Mouse (Mus musculus): ENCODE results near the gene Nxph3.
"Not testable (repeated sequence)": the region's sequence is repeated elsewhere in the genome, so short reads cannot be mapped to it uniquely, and the experiment has no call there.

The Nxph3 gene

DNA sequence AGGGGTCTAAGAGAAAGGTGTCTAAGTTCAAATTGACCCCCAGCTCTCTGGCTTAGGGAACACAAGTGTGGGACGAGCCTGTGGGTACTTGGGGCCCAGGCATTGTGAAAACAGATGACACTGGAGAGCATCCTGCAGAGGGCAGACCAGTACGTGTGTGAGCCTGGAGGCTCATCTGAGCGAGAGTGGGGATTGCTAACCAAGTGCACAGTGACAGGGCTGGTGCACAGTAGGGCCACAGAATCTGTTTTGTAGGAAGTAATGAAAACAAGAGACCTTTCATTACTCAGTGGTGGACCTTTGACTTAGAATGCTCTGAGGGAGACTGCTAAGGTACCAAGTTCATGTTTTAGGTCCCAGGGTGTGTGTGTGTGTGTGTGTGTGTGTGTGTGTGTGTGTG lies 5.6 kb upstream of the Nxph3 start:
- in situ Hi-C loops (cut with MboI, MseI): loop anchor here (5.0 kb wide), 2 partner anchors 123 to 263 kb away; no protein-coding TSS in a partner anchor

DNA sequence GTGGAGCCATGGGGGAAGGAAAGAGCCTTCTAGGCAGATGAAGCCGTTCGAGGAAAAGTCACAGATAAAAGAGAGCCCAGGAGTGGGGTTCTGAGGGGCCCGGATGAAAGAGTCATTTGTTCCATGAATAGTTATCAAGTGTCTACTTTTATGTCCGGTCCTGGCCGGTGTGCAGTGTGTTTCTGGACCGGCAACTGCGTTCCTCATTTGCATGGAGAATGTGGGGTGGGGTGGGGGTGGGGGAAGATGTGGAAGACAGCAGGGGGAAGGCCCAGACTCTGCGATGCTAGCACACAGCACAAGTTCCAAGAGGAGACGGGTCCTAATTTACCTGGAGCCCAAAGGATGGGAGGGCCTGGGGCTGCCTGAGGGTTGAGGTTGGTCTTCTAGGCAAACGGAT lies 4.9 kb upstream of the Nxph3 start:
- in situ Hi-C loops (cut with MboI, MseI): no loop called here

DNA sequence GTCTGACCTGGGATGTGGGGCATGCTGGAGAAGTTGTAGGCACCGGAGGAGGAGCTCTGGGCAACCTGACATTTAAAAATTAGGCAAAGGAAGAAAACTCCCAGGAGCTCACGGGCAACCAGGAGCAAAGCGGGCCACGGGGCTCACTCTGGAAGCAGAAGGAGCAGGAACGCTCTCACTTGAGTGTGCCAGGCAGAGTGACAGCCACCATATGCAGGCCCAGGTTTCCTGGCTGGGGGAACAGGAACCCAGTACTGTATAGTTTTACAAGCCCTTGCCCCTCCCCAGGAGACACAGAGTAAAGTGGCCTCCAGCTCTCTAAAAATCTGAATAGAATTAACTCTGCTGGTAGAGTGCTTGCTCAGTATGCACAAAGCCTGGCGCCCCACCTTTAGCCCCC lies 2.8 kb upstream of the Nxph3 start:
- in situ Hi-C loops (cut with MboI, MseI): no loop called here

DNA sequence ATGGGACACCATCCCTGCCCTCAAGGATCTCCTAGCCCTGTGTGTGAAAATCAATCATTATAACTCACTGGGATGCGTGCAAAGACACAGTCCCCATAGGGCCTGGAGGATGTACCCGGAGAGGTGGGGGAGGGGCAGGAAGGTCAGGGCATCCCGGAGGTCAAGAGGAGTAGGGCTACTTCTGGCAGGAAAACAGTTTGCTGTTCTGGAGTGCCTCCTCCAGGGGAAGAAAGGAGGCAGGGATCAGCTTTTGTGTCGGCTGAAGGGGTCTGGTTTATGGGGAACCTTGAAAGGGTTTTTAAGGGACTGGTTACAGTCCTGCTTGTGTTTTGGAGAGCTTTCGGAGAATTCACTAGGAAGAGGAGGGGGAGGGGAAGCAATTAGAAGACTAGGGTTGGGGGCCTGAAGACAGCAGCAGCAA lies 2.1 kb upstream of the Nxph3 start:
- in situ Hi-C loops (cut with MboI, MseI): no loop called here

DNA sequence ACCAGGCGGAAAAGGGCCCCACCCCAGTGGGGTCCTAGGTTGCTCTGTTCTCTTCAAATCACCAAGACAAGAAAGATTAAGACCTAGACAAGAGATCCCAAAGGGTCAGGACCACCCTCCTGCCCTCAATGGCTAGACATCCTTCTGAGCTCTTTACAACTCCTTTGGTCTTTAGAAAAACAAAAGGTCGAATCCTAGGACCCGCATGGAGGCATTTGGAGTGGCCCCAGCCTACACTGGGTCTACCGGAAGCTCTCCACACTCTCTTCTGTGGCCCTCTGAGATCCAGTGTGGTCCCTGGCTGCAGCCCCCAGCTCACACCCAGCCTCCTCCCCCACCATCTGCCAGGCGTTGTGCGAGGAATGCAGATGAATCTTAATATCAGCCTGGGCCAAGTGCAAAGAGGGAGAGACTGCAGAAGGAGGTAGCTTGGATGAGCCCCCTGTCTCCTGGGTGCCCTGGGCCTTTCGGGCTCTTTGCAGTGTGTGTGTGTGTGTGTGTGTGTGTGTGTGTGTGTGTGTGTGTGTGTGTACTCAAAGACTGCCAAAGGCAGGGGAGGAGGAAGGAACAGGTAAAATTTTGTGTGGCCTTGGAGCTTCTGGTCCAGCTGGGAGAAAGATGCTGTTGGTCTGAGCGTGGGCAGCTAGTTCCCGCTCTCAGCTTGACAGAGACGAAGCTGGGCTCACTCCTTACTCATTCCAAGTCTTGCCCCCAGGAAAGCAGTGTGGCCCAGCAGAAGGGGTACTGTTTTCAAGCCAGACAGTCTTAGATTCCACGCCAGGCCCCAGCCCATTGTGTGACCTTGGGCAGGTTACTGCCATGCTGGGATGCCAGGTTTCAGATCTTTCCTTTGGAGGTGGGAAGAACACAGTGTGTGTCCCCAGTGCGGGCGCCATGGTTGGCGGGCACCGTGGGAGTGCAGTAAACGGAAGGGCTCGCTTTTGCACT lies 1.3 kb upstream of the Nxph3 start:
- in situ Hi-C loops (cut with MboI, MseI): no loop called here

DNA sequence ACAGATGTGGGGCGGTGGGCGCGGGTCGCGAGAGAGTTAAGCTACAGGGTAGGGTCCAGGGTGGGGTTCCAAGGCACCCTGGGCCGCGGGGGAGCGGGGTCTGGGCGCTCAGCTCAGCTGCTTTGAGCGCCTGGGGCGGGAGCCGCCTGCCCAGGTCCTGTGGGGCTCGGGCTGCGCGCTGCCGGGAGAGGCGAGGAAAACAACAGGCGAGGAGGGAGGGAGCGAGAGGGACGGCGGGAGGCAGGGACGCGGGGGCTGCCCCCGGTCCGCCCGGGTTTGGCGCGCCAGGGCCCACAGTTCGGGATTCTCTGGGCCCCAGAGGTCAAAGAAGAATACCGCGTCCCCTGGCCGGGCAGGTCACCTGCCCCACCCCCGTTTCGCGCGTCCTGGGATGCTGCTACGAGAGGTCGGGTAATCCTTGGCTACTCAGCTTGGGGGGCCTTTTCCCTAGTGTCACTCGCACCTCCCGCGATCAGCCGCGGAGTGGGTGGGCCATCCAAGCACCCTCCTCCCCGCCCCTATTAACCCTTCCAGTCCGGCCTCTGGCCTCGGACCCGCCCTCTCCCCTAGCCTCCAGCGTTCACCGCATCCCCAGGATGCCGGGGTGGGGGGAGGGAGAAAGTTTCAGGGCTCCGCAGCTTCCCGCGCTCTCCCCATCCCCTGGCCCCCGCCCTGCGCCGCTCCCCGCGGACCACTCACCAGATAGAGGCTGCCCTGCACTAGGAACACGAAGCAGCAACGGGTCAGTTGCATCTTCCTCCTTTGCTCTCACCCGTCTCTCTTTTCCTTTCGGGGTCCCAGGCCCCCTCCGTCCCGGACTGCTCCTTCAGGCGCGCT lies 691 bp downstream of the Nxph3 start:
- in situ Hi-C loops (cut with MboI, MseI): no loop called here

DNA sequence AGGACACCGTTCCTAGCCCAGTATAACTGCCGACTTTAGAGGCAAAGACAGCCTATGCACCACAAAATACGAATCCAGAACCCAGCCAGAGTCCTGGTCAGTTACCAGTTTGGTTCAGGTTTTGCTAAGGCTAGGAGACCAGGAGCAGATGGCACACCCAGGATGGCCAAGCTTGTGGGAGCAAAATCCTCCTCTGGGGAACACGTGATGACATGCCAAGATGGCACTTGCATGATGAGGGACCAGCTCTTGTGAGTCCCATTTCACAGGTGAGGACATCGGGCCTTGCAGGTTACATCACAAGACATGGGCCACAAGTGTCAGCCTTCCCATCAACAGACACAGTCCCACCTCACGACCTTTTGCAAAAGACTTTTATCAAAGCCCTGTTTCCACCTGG lies 2.0 kb downstream of the Nxph3 start:
- in situ Hi-C loops (cut with MboI, MseI): no loop called here

DNA sequence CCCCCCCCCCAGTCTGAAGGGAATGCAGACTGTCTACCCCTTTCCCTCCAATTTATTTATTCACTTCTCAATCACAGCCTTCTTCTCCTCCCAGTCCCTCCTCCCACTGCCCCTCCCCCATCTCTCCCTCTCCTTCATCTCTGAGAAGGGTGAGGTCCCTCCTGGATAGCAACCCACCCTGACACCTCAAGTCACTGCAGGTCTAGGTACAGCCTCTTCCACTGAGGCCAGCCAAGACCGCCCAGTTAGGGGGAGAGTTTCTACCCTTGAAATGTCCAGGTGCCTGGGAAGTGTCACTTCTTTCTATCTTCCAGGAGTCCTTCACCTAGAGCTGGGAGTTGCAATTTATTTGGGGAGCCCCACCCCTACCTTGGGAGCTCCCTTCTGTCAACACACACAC lies 2.5 kb downstream of the Nxph3 start:
- in situ Hi-C loops (cut with MboI, MseI): no loop called here

DNA sequence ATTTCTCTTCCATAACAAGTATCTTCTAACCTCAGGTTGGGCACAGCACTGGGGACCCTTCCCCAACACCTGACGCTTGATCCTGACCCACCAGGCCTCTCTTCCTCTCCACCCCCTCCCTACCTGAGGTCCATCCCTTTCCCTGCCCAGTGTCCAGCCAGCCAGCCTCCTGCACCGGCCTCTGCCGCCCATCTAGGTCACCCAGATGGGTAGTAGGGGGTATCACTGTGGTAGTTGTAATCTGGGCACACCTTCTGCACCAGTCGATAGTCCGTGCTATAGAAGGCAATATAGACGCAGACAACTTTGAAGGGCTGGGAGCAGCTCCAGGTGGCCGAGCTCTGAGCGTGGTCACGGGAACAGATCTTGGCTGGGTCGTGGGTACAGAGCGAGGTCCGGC lies 3.7 kb downstream of the Nxph3 start:
- in situ Hi-C loops (cut with MboI, MseI): no loop called here

DNA sequence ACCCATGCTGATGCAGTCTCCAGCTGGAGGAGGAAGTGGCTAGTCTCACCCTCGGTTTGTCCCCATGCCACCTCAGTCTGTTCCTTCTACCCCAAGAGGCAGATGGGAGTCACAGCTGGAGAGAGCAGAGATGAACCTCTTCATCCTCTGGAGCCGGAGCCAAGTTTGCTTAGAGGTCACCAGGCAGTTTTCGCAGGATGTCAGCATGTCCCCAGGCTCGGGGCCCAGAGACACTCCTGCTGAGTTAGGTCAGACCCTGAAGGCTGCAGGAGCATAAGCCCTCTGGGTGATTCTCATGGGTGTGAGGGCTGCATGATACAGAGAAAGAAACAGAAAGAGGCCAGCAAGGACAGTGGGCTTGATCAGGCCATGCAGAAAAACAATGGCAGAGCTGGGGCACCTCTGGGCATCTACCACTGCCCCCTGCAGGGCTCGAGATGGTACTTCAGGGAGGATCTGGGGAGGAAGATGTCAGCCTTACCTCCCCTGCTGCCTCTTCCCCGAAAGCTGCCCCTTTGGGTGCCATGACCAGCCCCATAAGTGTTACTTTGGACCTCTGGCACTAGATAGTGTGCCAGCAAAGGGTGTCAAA lies 5.1 kb downstream of the Nxph3 start:
- in situ Hi-C loops (cut with MboI, MseI): no loop called here

DNA sequence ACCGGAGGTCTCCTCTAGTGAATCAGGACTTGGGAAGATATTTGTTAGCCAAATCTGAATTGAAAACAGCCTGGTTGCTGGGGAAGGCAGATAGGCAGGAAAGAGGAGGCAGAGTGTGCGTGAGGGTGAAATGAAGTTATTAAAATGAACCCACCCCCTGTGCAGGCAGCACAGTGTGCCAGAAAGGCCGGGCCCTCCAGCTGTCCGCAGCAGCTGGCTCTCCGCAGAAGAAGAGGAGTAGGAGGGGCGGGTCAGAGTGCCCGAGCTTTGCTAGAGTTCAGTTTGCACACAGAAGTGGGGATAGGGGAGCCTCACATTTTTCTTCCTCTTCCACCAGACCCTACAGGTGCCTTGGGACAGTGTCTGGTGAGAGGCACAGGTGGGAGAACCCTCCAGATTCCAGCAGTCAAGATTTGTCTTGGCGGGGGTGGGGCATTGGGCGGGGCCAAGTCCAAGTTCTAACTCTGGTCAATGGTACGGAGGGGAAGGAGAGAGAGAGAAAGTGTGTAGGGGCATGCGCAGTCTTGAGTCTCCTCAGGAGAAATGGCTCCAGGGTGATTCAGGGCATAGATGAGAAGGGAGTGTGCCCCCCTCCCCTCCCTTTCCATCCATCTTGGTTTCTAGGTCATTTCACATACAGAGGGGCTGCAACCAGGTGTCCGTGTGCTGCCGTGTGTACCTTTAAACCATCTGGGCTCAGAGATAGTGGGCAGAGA lies 6.0 kb downstream of the Nxph3 start:
- in situ Hi-C loops (cut with MboI, MseI): no loop called here

DNA sequence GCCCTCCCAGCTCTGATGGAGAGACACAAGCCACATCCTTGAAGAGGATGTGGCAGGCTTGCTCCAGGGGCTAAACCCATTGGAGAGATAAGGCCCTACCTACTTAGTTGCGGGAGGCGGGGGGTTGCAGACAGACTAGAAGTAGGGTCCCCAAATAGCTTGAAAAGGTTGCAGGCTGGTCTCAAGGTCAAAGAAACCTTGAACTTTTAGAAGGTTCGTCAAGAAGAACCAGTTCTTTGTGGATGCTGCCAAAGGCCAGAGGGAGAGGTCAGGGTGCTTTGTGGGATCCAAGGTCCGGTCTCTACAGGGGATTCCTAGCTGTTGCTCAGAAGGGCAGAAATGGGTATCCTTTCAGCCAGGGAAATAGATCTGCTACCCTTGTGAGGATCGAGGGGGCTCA lies 6.6 kb downstream of the Nxph3 start:
- in situ Hi-C loops (cut with MboI, MseI): no loop called here

DNA sequence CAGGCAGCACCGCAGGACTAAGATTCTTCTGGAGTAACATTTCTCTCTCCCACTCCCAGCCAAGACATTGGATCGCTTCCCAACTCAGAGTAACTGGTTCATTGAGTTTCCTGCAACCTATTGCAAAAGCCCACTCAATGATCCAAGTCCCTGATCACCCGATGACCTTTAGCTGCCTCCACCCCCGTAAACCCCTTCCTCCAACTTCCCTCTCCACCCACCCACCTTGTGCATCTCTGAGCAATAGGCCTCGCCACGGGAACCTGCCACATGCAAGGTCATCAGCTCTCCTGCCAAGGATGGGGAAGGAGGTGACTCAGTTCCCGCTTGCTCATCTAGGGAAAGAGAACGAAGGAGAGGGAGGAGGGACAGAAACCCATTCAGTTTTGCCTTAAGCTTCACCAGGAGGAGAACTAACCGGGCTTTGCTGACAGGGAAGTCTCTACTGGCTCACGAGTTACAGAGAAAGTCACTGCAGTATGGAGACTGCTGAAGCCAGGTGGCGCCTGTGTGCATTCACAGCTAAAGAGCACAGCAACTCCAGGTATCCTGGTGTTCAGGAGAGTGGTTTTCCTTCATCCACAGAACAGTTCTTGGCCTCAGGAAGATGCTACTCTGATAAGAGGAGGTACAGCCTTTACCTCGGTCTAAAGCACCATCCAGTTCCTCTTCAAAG lies 7.2 kb downstream of the Nxph3 start:
- in situ Hi-C loops (cut with MboI, MseI): no loop called here

DNA sequence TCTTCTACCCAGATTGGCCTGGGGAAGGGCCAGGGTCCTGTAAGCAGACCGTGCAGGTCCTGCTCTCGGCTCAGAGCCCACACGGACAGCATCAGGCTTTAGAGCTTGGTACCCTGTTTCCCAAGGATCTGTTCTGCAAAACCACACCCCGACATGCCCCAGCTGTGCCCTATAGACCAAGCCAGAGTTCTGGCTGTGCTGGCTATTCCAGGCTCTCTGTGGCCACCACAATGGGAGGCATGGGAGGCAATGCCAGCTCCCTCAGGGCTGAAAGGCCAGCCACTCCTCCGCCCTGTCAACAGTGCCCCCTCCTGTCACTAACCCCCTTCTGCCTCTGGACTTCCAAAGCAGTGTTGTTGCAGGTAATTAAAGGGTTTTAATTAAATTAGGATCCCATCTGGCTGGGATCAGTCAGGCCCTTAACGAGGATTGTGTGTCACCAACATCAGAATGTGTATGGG lies 10.1 kb downstream of the Nxph3 start:
- in situ Hi-C loops (cut with MboI, MseI): no loop called here

DNA sequence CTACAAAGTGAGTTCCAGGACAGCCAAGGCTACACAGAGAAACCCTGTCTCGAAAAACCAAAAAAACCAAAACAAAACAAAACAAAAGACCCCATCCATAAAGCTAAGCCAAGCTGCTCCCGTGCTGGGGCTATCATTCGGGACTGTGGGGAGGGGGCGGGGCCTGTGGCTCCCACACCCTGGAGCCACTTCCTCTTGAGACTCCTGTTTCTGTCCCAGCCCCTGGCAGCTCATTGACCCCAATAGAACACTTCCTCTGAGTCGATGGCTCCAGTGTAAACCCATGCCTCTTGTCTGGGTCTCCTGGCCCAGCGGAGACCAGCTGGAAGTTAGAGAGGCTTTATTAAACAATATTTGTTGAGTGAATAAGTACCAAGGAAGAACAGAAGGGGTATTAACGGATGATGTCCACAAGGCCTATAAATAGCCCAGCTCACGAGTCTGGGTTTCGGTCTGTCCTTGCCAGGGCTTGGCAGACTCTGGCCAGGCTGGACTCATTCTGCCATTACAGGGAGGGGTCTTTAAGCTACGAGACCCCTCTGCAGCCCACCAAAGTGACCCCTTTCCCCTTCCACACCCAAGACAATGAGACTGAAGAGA lies 10.7 kb downstream of the Nxph3 start:
- in situ Hi-C loops (cut with MboI, MseI): no loop called here

DNA sequence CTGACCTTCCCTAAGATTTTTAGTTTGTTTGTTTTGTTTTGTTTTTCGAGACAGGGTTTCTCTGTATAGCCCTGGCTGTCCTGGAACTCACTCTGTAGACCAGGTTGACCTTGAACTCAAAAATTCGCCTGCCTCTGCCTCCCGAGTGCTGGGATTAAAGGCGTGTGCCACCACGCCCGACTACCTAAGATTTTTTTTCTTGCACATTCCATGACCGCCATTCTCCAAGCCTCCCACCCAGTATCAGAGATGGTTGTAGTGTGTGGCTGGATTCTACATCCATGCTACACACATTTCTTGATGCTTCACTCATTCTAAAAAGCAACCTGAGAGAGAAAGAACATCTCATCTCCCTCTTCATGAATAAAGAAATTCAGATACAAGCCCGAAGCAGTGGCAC lies 12.5 kb downstream of the Nxph3 start:
- in situ Hi-C loops (cut with MboI, MseI): not testable (repeated sequence)

DNA sequence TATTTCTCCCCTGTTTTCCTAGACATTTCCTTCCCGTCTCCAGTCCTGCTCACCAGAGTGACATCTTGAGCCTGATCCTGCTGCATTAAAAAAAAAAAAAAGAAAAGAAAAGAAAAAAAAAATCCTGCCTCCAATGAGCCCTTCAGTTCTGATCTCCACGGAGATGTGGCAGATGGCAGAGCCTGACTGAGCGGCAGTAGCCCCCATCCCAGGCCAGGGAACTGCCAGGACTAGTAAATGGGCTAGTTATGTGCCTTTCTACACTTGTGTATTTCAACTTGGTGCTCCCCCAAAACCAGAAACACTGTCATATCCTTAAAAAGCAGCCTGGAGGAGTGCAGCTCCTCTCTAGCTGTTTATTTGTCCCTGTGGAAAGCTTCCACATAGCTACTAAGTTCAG lies 13.5 kb downstream of the Nxph3 start:
- in situ Hi-C loops (cut with MboI, MseI): no loop called here

DNA sequence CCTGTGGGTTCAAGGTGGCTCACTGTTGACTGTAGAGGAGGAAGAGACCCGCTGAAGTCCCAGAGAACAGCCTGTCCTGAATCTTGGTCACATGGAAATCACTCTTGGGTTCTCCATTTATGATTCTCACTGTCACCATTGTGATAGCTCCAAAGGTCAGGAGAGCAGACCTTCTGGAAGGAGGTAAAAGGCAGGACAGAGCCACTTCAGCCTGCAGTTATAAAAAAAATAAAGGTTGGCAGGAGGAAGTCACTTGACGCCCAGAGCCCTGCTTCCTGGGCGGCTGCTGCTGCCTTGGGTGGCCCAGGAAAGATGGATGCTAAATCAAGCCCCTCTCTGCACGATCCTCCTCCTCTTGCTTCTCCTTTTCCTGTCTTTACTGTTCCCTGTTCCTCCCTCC lies 14.0 kb downstream of the Nxph3 start:
- in situ Hi-C loops (cut with MboI, MseI): no loop called here

DNA sequence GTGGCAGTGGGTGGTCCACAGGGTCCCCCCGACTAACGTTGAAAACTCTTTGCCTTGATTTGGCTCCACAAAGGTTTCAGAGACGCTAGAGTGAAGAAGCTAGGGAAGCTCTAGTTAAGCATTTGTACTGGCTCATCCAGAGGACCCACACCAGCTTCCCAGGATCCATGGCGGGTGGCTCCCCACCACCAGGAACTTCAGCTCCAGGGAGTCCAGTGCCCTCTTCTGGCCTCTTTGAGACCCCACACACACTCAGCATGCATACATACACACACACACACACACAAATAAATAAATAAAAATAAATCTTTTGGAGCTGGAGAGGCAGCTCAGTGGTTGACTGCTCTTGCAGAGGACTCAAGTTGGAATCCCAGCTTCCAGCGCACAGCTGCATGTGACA lies 16.4 kb downstream of the Nxph3 start:
- in situ Hi-C loops (cut with MboI, MseI): no loop called here

DNA sequence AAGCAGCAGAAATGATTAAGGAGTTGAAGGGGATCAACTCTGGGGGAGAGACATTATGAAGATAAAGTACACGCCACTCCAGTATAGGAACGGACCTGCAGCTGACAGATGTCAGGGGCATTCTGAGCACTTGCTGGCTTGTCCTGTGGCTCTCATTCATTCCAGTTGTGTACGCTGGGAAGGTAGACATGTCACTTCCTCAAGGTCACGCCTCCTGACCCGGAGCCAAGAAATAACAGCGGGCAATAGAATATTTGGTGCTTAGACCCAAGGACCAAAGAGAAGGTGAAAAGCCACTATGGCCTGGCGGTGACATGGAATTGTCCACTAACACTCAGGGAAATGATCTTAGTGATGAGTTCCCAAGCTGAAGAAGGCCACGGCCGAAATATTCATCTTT lies 18.5 kb downstream of the Nxph3 start:
- in situ Hi-C loops (cut with MboI, MseI): no loop called here

DNA sequence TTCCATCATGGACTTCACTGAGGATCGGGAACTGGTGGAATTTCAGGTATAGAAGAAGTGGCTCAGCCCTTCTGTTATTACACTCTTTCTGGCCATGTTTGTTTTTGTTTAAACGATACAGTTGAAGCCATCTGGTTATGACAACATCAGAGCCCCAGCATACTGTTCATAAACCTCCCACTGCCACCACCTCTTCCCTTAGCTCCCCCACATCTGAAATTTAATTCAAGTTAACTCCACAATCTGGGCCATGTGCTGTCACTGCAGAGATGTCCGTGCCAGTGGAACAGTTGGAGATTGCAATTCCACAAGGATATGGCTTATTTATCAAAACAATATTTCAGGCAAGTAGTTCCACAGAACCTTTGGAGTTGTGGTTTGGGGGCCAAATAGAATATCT lies 20.0 kb downstream of the Nxph3 start:
- in situ Hi-C loops (cut with MboI, MseI): no loop called here
